In the genomic region with DNA sequence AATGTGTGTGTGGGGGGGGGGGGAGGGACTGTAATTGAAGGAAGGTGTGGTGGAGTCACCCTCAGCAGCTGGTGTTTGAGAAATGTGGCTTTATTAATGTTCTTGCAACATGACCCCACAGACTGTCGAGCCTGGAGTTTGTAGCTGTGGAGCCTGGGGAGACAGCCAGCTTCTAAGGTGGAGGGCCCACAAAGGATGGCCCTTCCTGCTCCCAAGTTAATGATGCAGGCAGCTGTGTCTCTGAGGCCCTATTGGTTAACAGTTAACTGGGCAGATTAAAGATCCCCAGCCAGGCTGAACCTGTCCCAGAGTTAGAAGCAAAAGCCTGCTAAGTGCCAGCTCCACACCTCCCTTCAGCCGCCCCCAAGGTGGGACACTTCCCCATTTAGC, we compare ENCODE assay signal across 9 mouse cellular contexts.
DNase-seq lines count a peak whose midpoint lies in the region; ATAC-seq and TF ChIP-seq lines count a peak whose summit lies in the region.
"Had no signal": no experiment of that assay in that cellular context is flagged by ENCODE, and none has a peak within 500 bp of the region (broad histone marks: within the 10 kb centered on the region; RNA-seq: fewer than 3 reads in every experiment).

No protein-coding gene starts in this region.

- H3K4me1 ChIP-seq in ES-Bruce4 (ENCODE audit: control insufficient read depth, insufficient read depth, low read length) = peaks cover 12% of the 10 kb centered on the region
- peaks cover 25% of the 10 kb centered on the region for H3K4me1 ChIP-seq in brown adipose tissue, adult 24 weeks (ENCODE audit: control insufficient read depth, insufficient read depth, insufficient read length, low read length)
- peaks cover 24% of the 10 kb centered on the region for H3K4me1 ChIP-seq in heart, postnatal 0 days (ENCODE audit: control insufficient read depth, insufficient read depth)
- peaks cover 65% of the 10 kb centered on the region for H3K4me1 ChIP-seq in limb, embryonic 12.5 days (replicated peaks)

- TF ChIP-seq POLR2A in ES-Bruce4 (IDR thresholded peaks at IDR 0.05; ENCODE audit: insufficient read depth, low read length) = no peak

- no peak for ATAC-seq in heart, postnatal 0 days (ENCODE audit: insufficient read depth, low read depth)
- peak; percentile 61 for ATAC-seq in limb, embryonic 12.5 days (ENCODE audit: insufficient number of reproducible peaks, insufficient read depth, low FRiP score, low TSS enrichment, low read depth)
- ATAC-seq in monocyte, adult 5-6 weeks (replicated peaks; ENCODE audit: insufficient number of reproducible peaks, low FRiP score, low TSS enrichment, poor library complexity, severe bottlenecking) = no peak

- H3K36me3 ChIP-seq in ES-Bruce4 (ENCODE audit: control insufficient read depth, insufficient read depth, low read length, poor library complexity, severe bottlenecking) = no peaks in the 10 kb centered on the region
- H3K36me3 ChIP-seq in heart, postnatal 0 days (replicated peaks; ENCODE audit: control insufficient read depth, insufficient read depth, low read length) = no peaks in the 10 kb centered on the region
- no peaks in the 10 kb centered on the region for H3K36me3 ChIP-seq in limb, embryonic 12.5 days
- H3K36me3 ChIP-seq: midbrain, embryonic 12.5 days had no signal

- TF ChIP-seq CTCF in ES-Bruce4 (IDR thresholded peaks at IDR 0.05; ENCODE audit: low read depth, low read length) = no peak
- TF ChIP-seq CTCF in heart, postnatal 0 days (IDR thresholded peaks at IDR 0.05; ENCODE audit: low read depth) = no peak

- no peaks in the 10 kb centered on the region for H3K27me3 ChIP-seq in ES-Bruce4 (ENCODE audit: control insufficient read depth, insufficient read depth, low read length, poor library complexity, severe bottlenecking)
- no peaks in the 10 kb centered on the region for H3K27me3 ChIP-seq in heart, postnatal 0 days (ENCODE audit: control insufficient read depth, insufficient read depth, low read length)
- H3K27me3 ChIP-seq in limb, embryonic 12.5 days = no peaks in the 10 kb centered on the region

- no peak overlapping the region for H3K4me2 ChIP-seq in heart, postnatal 0 days (ENCODE audit: low read depth, low read length)
- peak overlapping the region; percentile 54 for H3K4me2 ChIP-seq in limb, embryonic 12.5 days
- H3K4me2 ChIP-seq: midbrain, embryonic 12.5 days had no signal

- no peak for DNase-seq in heart, postnatal 0 days (ENCODE audit: low spot score)
- no peak for DNase-seq in layer of hippocampus, postnatal 25 days (ENCODE audit: extremely low spot score in 1 of 2, low spot score in 1 of 2)
- no peak for DNase-seq in thymus, adult 18-20 months
- DNase-seq: adrenal gland, postnatal 36 days had no signal

- no peaks in the 10 kb centered on the region for H3K9me3 ChIP-seq in ES-Bruce4 (replicated peaks; ENCODE audit: control insufficient read depth, insufficient read depth, low read length, poor library complexity, severe bottlenecking)
- no peaks in the 10 kb centered on the region for H3K9me3 ChIP-seq in heart, postnatal 0 days (replicated peaks; ENCODE audit: control insufficient read depth, low read length)
- no peaks in the 10 kb centered on the region for H3K9me3 ChIP-seq in limb, embryonic 12.5 days
- H3K9me3 ChIP-seq: midbrain, embryonic 12.5 days had no signal

- H3K4me3 ChIP-seq in ES-Bruce4 (ENCODE audit: low read depth, low read length) = no peak overlapping the region
- H3K4me3 ChIP-seq in brown adipose tissue, adult 24 weeks (ENCODE audit: insufficient read depth, low read depth, low read length) = no peak overlapping the region
- no peak overlapping the region for H3K4me3 ChIP-seq in heart, postnatal 0 days (ENCODE audit: low read depth, low read length)
- no peak overlapping the region for H3K4me3 ChIP-seq in limb, embryonic 12.5 days (replicated peaks)
- H3K4me3 ChIP-seq: midbrain, embryonic 12.5 days had no signal

- 61% methylated on average over 2 of the region's 2 CpGs for WGBS in heart, postnatal 0 days
- 14% methylated on average over 2 of the region's 2 CpGs for WGBS in limb, embryonic 12.5 days

- no peak for TF ChIP-seq EP300 in ES-Bruce4 (IDR thresholded peaks at IDR 0.05; ENCODE audit: insufficient read depth, low read depth, low read length)
- TF ChIP-seq EP300 in heart, postnatal 0 days (IDR thresholded peaks at IDR 0.05; ENCODE audit: low read depth) = no peak

- H3K27ac ChIP-seq in ES-Bruce4 (ENCODE audit: insufficient read depth, low read length) = no peak overlapping the region
- peak overlapping the region; percentile 82 for H3K27ac ChIP-seq in brown adipose tissue, adult 24 weeks (replicated peaks; ENCODE audit: low read depth, low read length)
- H3K27ac ChIP-seq in heart, postnatal 0 days (ENCODE audit: low read depth) = peak overlapping the region; percentile 77
- peak overlapping the region; percentile 91 for H3K27ac ChIP-seq in limb, embryonic 12.5 days
- H3K27ac ChIP-seq: midbrain, embryonic 12.5 days had no signal

- peak overlapping the region; percentile 38 for H3K9ac ChIP-seq in ES-Bruce4 (ENCODE audit: low read depth, poor library complexity, severe bottlenecking)
- no peak overlapping the region for H3K9ac ChIP-seq in heart, postnatal 0 days (replicated peaks; ENCODE audit: low read depth, low read length)
- H3K9ac ChIP-seq in limb, embryonic 12.5 days (replicated peaks) = no peak overlapping the region
- H3K9ac ChIP-seq: midbrain, embryonic 12.5 days had no signal
